Mouse (Mus musculus): ENCODE results near the gene Ttll11. TPM values are rescaled to one million over a fixed set of nuclear protein-coding genes. Genes with fewer than 3 reads are reported as not detected.

The Ttll11 gene
- 1.2 and 1.5 TPM in 2 replicates for polyA plus RNA-seq (2015; fragmentation: Nextera tagmentation; extraction: Ambion mirVana)

- 1% methylated on average over 42 of the region's 42 CpGs for WGBS
Observed at GRCm38 (mm10) chr2:35979644-35980021, at the start of gene Ttll11. Ttll11 (minus strand) TSS chr2:35979913.

GRCm38 (mm10) chr2:36023291-36023690 is 43.6 kb upstream of the Ttll11 start:
- Histone ChIP-seq H3K27ac (no peak overlapping the region), H3K4me1 (replicated peaks; ENCODE audit: insufficient read depth, low read length) (peaks cover 5% of the 10 kb centered on the region; the same call in 1 of the 2 replicates), H3K4me3 (replicated peaks; ENCODE audit: low read depth, low read length) (no peak overlapping the region), H3K9ac (ENCODE audit: low read depth, low read length) (no peak overlapping the region), H3K27me3 (ENCODE audit: insufficient read depth, low read length) (no peaks in the 10 kb centered on the region), H3K36me3 (ENCODE audit: insufficient read depth, low read length) (no peaks in the 10 kb centered on the region), H3K4me2 (ENCODE audit: low read length) (no peak overlapping the region), H3K9me3 (replicated peaks; ENCODE audit: low read length) (no peaks in the 10 kb centered on the region)
- 56% methylated on average over 3 of the region's 3 CpGs for WGBS
- ATAC-seq (replicated peaks; ENCODE audit: low FRiP score, low read depth) (no peak), DNase-seq (ENCODE audit: low spot score) (peak; percentile 66)
- no peak for TF ChIP-seq CTCF (IDR thresholded peaks at IDR 0.05; ENCODE audit: low read depth)

More at GRCm38 (mm10) chr2:35979644-35980021, at the start of gene Ttll11:
- peak within 1 kb of the TSS; percentile 99 for H3K4me2 ChIP-seq (ENCODE audit: low read length)
- H3K4me3 ChIP-seq (replicated peaks; ENCODE audit: low read depth, low read length): peak within 1 kb of the TSS; percentile 75
- peak within 1 kb of the TSS; percentile 80 for H3K9ac ChIP-seq (ENCODE audit: low read depth, low read length)
- ATAC-seq (replicated peaks; ENCODE audit: low FRiP score, low read depth) (peak; percentile 89), DNase-seq (ENCODE audit: low spot score) (peak; percentile 96)
- peak within 1 kb of the TSS; percentile 88 for H3K27ac ChIP-seq
- no peaks in the 10 kb centered on the region for H3K27me3 ChIP-seq (ENCODE audit: insufficient read depth, low read length)
- H3K4me1 ChIP-seq (replicated peaks; ENCODE audit: insufficient read depth, low read length): peaks cover 8% of the 10 kb centered on the region; the same call in 1 of the 2 replicates
- H3K36me3 ChIP-seq (ENCODE audit: insufficient read depth, low read length): no peaks in the 10 kb centered on the region
- TF ChIP-seq CTCF (IDR thresholded peaks at IDR 0.05; ENCODE audit: low read depth): no peak
- H3K9me3 ChIP-seq (replicated peaks; ENCODE audit: low read length): no peaks in the 10 kb centered on the region

- no peaks in the 10 kb centered on the region for H3K9me3 ChIP-seq (replicated peaks; ENCODE audit: low read length)
- peak overlapping the region; percentile 54 for H3K4me2 ChIP-seq (ENCODE audit: low read length)
- 0 out of 2 replicates have a peak overlapping the region, but pooled peaks have one; percentile 18 for H3K9ac ChIP-seq (ENCODE audit: low read depth, low read length)
Observed at GRCm38 (mm10) chr2:36021385-36022159, 41.9 kb upstream of the Ttll11 start.

GRCm38 (mm10) chr2:36013010-36013409 is 33.3 kb upstream of the Ttll11 start:
- no peak; the same call in 1 of the 2 replicates for ATAC-seq (replicated peaks; ENCODE audit: low FRiP score, low read depth)
- H3K4me1 ChIP-seq (replicated peaks; ENCODE audit: insufficient read depth, low read length): no peaks in the 10 kb centered on the region; the same call in 1 of the 2 replicates

More at GRCm38 (mm10) chr2:36021385-36022159, 41.9 kb upstream of the Ttll11 start:
- DNase-seq (ENCODE audit: low spot score) (peak; percentile 79), ATAC-seq (replicated peaks; ENCODE audit: low FRiP score, low read depth) (peak; percentile 83)
- H3K27me3 ChIP-seq (ENCODE audit: insufficient read depth, low read length): no peaks in the 10 kb centered on the region
- peaks cover 5% of the 10 kb centered on the region; the same call in 1 of the 2 replicates for H3K4me1 ChIP-seq (replicated peaks; ENCODE audit: insufficient read depth, low read length)
- peak overlapping the region; percentile 18; the same call in 1 of the 2 replicates for H3K4me3 ChIP-seq (replicated peaks; ENCODE audit: low read depth, low read length)
- H3K27ac ChIP-seq: no peak overlapping the region
- peak; percentile 82 for TF ChIP-seq CTCF (IDR thresholded peaks at IDR 0.05; ENCODE audit: low read depth)
- 12% methylated on average over 32 of the region's 32 CpGs for WGBS
- no peaks in the 10 kb centered on the region for H3K36me3 ChIP-seq (ENCODE audit: insufficient read depth, low read length)

GRCm38 (mm10) chr2:36011331-36011825 is 31.7 kb upstream of the Ttll11 start:
- Histone ChIP-seq H3K4me2 (ENCODE audit: low read length) (peak overlapping the region; percentile 82), H3K4me3 (replicated peaks; ENCODE audit: low read depth, low read length) (peak overlapping the region; percentile 36), H3K27me3 (ENCODE audit: insufficient read depth, low read length) (no peaks in the 10 kb centered on the region), H3K9ac (ENCODE audit: low read depth, low read length) (0 out of 2 replicates have a peak overlapping the region, but pooled peaks have one; percentile 40), H3K36me3 (ENCODE audit: insufficient read depth, low read length) (no peaks in the 10 kb centered on the region), H3K27ac (no peak overlapping the region), H3K9me3 (replicated peaks; ENCODE audit: low read length) (no peaks in the 10 kb centered on the region), H3K4me1 (replicated peaks; ENCODE audit: insufficient read depth, low read length) (no peaks in the 10 kb centered on the region; the same call in 1 of the 2 replicates)
- TF ChIP-seq CTCF (IDR thresholded peaks at IDR 0.05; ENCODE audit: low read depth): peak; percentile 25; the same call in 1 of the 2 replicates
- WGBS: under 1% methylated on average over 44 of the region's 44 CpGs
- DNase-seq (ENCODE audit: low spot score) (peak; percentile 19), ATAC-seq (replicated peaks; ENCODE audit: low FRiP score, low read depth) (no peak)

More at GRCm38 (mm10) chr2:36013010-36013409, 33.3 kb upstream of the Ttll11 start:
- no peaks in the 10 kb centered on the region for H3K27me3 ChIP-seq (ENCODE audit: insufficient read depth, low read length)
- no peak overlapping the region for H3K9ac ChIP-seq (ENCODE audit: low read depth, low read length)
- H3K27ac ChIP-seq: no peak overlapping the region
- TF ChIP-seq CTCF (IDR thresholded peaks at IDR 0.05; ENCODE audit: low read depth): no peak
- no peaks in the 10 kb centered on the region for H3K36me3 ChIP-seq (ENCODE audit: insufficient read depth, low read length)
- no peaks in the 10 kb centered on the region for H3K9me3 ChIP-seq (replicated peaks; ENCODE audit: low read length)
- no peak overlapping the region for H3K4me3 ChIP-seq (replicated peaks; ENCODE audit: low read depth, low read length)
- 29% methylated on average over 12 of the region's 12 CpGs for WGBS
- H3K4me2 ChIP-seq (ENCODE audit: low read length): no peak overlapping the region
- DNase-seq (ENCODE audit: low spot score): no peak

GRCm38 (mm10) chr2:36010579-36010978 is 30.9 kb upstream of the Ttll11 start:
- 59% methylated on average over 8 of the region's 8 CpGs for WGBS
- ATAC-seq (replicated peaks; ENCODE audit: low FRiP score, low read depth) (no peak), DNase-seq (ENCODE audit: low spot score) (no peak)
- no peak for TF ChIP-seq CTCF (IDR thresholded peaks at IDR 0.05; ENCODE audit: low read depth)
- Histone ChIP-seq H3K4me2 (ENCODE audit: low read length) (no peak overlapping the region), H3K9me3 (replicated peaks; ENCODE audit: low read length) (no peaks in the 10 kb centered on the region), H3K27me3 (ENCODE audit: insufficient read depth, low read length) (no peaks in the 10 kb centered on the region), H3K27ac (no peak overlapping the region), H3K9ac (ENCODE audit: low read depth, low read length) (no peak overlapping the region), H3K4me1 (replicated peaks; ENCODE audit: insufficient read depth, low read length) (no peaks in the 10 kb centered on the region; the same call in 1 of the 2 replicates), H3K4me3 (replicated peaks; ENCODE audit: low read depth, low read length) (no peak overlapping the region), H3K36me3 (ENCODE audit: insufficient read depth, low read length) (no peaks in the 10 kb centered on the region)
